Mouse (Mus musculus) bone marrow macrophage, adult 2 months (primary cell): ENCODE data around the gene Pdzk1.

Experiments
- CTCF ChIP-seq: IDR thresholded peaks from 2 replicates; pipeline ENCODE4 v1.5.1; 2012; ENCODE audit warnings: low read depth, mild to moderate bottlenecking, low read length, moderate library complexity
- POLR2A ChIP-seq: IDR thresholded peaks from 2 replicates; pipeline ENCODE4 v1.6.1; 2012; ENCODE audit warnings: mild to moderate bottlenecking, low read depth, low read length, borderline replicate concordance

GRCm38 (mm10) chr3:96869091-96869490 lies 40.0 kb downstream of the Pdzk1 start:
- no peak for TF ChIP-seq CTCF
- no peak for TF ChIP-seq POLR2A
